Mouse (Mus musculus): ENCODE measurements around the gene Birc5.

DNA sequence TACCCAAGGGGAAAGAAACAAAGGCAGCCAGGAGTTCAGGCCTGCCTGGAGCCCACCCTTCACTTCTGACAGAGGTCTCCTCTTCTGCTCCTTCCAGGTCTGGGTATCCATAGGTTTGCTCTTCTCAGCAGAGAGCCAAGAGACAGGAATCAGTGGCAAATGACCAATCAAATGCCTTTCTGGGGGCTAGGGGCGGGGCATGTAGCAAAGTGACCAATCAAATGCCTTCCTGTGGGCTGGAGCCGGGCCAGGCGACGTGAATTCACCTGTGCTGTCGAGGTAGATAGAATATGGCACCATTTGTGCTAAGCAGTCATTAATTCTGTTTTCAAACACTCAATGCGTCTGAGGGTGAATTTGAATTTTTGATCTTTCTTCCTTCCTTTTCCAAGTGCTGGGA is 43.1 kb downstream of the Birc5 start:
- TF ChIP-seq CTCF (IDR thresholded peaks at IDR 0.05; ENCODE audit: extremely low read depth, insufficient read length, insufficient replicate concordance, low read depth, low read length) = no peak
- TF ChIP-seq POLR2A (IDR thresholded peaks at IDR 0.05; ENCODE audit: low read depth, low read length) = no peak
